ENCODE assay signal across 13 mouse cellular contexts in the genomic region with DNA sequence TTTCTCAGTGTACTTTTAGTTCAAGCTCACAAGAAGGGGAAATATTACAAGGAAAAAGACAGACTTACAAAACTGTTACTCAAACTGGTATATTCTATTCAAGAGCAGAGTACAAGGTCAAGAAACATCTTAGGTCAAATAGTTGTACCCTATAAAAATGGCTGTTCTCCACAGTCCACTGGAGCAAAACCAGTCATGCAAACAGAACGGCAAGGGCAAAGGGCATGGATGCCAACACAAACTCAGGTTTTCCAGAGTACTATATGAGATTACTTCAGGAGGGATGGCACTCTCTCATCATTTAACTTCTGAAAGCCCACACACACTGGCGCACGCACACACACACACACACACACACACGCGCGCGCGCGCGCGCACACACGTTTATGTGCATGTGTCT.
"Had no signal": no experiment of that assay in that cellular context is flagged by ENCODE, and none has a peak within 500 bp of the region (broad histone marks: within the 10 kb centered on the region; RNA-seq: fewer than 3 reads in every experiment).

No protein-coding gene starts in this region.

- H3K27ac ChIP-seq: hindbrain, embryonic 14.5 days; intestine, embryonic 15.5 days; limb, embryonic 13.5 days; liver, embryonic 12.5 days; lung, embryonic 15.5 days; midbrain, embryonic 12.5 days; neural tube, embryonic 15.5 days; stomach, embryonic 15.5 days had no signal

- H3K9me3 ChIP-seq: intestine, embryonic 15.5 days; limb, embryonic 13.5 days; liver, embryonic 12.5 days; lung, embryonic 15.5 days; midbrain, embryonic 12.5 days; neural tube, embryonic 15.5 days; stomach, embryonic 15.5 days had no signal

- H3K4me3 ChIP-seq: intestine, embryonic 15.5 days; limb, embryonic 13.5 days; liver, embryonic 12.5 days; lung, embryonic 15.5 days; midbrain, embryonic 12.5 days; myocyte; neural tube, embryonic 15.5 days; stomach, embryonic 15.5 days had no signal

- H3K4me1 ChIP-seq: intestine, embryonic 15.5 days; limb, embryonic 13.5 days; liver, embryonic 12.5 days; midbrain, embryonic 12.5 days; neural tube, embryonic 15.5 days; stomach, embryonic 15.5 days had no signal

- H3K27me3 ChIP-seq: intestine, embryonic 15.5 days; limb, embryonic 13.5 days; liver, embryonic 12.5 days; lung, embryonic 15.5 days; midbrain, embryonic 12.5 days; neural tube, embryonic 15.5 days; stomach, embryonic 15.5 days had no signal

- H3K9ac ChIP-seq: hindbrain, embryonic 14.5 days; intestine, embryonic 15.5 days; limb, embryonic 13.5 days; liver, embryonic 12.5 days; lung, embryonic 15.5 days; midbrain, embryonic 12.5 days; neural tube, embryonic 15.5 days; stomach, embryonic 15.5 days had no signal

- H3K36me3 ChIP-seq: intestine, embryonic 15.5 days; stomach, embryonic 15.5 days had no signal

- H3K4me2 ChIP-seq: hindbrain, embryonic 14.5 days; intestine, embryonic 15.5 days; limb, embryonic 13.5 days; liver, embryonic 12.5 days; lung, embryonic 15.5 days; midbrain, embryonic 12.5 days; neural tube, embryonic 15.5 days; stomach, embryonic 15.5 days had no signal

- ATAC-seq: intestine, embryonic 15.5 days; liver, embryonic 12.5 days had no signal

- DNase-seq: layer of hippocampus, adult 9-11 months; left cerebral cortex, postnatal 4 days; thymus, adult 2 months; thymus, postnatal 25 days had no signal
